Mouse (Mus musculus) common myeloid progenitor, adult 5-6 weeks (primary cell): ENCODE results near the gene Tmem25. TPM values are rescaled to one million over a fixed set of nuclear protein-coding genes. Genes with fewer than 3 reads are reported as not detected.

ENCODE experiments used
- ATAC-seq: replicated peaks from 2 replicates; pipeline ENCODE4 v1.8.0; 2016; ENCODE audit warnings: low read depth, mild to moderate bottlenecking, moderate TSS enrichment, inconsistent platforms; ENCODE audit not compliant: poor library complexity, severe bottlenecking
- total RNA-seq: library from RNA; stranded (forward); fragments of 200-1000, 187-1606 nt; gene quantifications from 2 replicates; pipeline ENCODE4 v1.2.3, GENCODE M21; 2017

Tmem25 gene
- total RNA-seq: 0.44 and 1.4 TPM in 2 replicates

DNA sequence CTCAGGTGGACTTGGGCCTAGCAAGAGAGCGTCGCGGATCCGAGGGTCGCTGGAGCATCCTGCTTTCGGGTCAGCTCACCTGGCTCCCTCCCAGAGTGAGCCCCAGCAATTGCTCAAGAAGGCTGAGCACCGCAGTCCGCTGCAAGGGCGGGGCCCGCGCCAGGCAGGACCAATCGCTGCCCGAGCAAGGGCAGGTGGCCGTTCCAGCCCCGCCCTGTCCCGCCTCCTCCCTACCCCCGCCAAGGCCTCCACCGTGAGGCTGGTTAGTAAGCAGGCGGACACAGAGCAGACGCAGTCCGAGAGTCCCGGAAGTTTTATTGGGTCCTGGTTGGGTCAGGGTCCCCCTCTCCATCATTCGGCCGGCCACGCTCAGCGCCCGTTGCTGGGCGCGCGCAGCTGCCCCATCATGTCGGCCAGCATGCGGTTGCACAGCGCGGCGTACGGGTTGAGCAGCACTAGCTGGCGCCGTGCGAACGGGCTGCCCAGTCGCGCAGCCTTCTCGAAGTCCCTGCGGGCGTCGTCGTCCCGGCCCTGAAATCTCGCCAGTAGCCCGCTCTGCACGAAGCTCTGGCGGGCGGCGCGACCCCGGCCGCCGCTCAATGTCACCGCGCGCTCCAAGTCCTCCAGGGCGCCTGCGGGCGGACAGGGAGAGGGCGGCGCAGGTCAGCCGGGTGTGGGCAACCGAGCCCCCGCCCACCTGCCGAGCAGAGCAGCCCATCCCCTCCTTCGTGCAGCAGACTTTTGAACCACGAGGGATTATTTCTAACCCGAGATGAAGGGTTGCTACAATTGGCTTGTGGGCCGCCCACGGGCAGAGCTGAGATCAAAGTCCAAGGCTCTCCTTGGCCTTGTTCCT lies at the start of gene Tmem25:
Tmem25 (minus strand) TSS at position 206 of the 856 bp plus-strand sequence.
- ATAC-seq: peak; percentile 93

DNA sequence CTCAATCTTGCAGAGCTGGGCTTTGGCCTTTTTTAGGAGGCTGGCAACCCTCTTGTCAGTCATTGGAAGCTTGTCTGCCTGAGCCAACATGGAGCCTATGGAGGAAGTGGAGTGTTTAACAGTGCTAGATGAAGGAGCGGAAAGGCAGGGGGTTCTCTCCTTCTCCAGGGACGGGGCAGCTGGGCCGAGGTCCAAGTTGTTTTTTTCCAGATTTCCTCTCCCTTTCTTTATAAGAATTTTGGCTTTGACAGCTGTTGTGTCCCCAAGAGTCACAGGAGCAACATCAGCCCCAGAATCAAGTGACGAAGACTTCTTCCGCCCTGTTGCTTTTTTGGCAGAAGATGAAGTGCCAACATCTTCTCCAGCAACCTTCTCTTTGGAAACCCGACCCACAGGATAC lies 48.3 kb upstream of the Tmem25 start:
- no peak for ATAC-seq

DNA sequence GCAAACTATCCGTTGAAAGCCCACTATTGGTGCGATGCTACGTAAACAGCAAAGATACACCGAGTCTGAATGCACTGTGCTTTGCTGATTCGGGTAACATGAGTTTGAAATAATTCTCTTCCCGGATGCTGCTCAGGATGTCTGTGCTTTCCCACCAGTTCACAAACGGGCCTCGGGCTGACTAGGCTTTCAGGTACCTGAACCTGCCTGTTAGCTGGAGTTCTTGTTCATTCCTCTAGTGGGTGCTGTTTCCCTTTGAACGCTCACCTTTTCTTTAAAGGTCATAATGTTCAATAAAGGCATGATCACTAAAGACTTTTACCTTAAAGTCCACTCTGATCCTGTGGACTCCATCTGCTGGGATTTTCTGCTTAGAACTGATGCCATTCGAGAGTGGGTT lies 42.1 kb upstream of the Tmem25 start:
- ATAC-seq: peak; percentile 69

DNA sequence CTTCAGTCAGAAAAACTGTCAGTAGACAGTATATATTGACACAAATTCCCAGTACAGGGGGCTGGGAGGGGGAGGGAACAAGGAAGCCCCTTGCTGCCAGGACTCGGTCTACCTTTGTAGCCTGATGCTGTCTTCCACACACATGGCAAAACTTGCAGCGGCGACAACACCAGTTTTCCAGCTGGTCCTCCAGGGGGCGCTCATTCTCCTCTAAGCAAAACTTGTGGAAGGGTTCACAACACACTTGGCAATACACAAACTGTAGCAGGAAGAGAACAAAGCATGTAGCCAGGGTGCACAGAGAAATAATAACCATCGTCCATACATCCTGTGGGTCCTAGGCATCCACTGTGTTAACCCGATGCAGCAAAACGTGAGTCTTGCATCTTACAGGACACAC lies 37.3 kb upstream of the Tmem25 start:
- peak; percentile 70 for ATAC-seq

DNA sequence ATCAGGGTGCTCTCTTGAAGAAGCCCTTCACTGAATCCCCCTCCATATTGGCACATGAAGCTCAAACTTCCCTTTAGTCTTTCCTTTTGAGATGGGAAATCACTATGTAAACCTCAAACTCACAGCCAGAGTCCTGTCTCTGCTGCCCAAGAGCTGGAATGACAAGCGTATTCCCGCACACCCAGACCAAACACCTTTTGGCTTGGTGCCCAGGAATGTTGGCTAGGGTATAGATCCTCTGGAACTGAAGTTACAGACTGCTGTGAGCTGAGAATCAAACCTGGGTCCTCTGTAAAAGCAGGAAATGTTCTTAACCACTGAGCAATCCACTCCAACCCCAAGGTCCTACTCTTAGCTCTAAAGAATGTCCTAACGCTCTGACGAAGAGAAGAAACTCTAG lies 33.2 kb upstream of the Tmem25 start:
- ATAC-seq: no peak

- ATAC-seq: no peak
Measured at GRCm38 (mm10) chr9:44830506-44830905, 31.4 kb upstream of the Tmem25 start.

GRCm38 (mm10) chr9:44828944-44829343 lies 29.8 kb upstream of the Tmem25 start:
- no peak for ATAC-seq

- no peak for ATAC-seq
Measured at GRCm38 (mm10) chr9:44826660-44827059, 27.6 kb upstream of the Tmem25 start.

DNA sequence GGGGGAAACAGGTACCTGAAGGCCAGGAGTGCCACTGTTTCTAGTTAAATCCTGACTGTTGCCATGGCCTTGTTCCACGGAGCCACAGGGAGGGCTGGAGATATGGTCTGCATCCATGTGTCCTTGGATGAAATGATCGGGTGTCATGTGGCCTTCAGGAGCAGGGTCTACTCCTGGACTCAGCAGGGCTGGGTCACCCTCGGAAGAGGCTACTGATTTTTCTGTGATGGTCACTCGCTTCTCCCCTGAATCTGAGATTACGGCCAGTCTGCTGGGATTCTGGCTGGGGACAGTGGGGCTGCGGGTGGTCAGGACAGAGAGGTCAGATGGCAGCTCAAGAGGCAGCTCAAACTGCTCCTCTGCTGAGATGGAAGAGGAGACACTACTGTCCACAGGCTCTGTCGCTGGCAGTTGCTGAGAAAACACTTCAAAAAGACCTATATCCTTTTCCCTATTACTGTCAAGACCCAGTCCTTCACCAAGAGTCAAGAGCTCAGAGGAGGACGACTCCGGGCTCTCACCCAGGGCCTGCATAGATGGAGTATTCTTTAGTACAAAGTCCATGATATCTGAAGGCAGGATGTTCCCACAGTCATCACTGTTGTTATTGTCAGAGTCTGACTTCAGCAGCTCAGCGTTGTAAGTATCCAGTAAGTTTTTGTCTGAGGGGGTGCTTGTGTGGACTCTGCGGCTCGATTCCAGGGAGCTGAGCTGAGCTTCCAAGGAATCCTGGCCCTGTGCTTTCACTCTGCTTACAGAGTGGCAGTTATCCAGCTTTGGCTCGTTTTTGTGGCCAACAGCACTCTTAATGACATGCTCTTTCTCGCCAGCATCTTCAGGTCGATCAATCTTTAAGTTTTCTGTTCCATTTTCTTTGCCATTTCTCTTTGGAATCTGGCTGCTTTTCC lies 21.1 kb upstream of the Tmem25 start:
- no peak for ATAC-seq

DNA sequence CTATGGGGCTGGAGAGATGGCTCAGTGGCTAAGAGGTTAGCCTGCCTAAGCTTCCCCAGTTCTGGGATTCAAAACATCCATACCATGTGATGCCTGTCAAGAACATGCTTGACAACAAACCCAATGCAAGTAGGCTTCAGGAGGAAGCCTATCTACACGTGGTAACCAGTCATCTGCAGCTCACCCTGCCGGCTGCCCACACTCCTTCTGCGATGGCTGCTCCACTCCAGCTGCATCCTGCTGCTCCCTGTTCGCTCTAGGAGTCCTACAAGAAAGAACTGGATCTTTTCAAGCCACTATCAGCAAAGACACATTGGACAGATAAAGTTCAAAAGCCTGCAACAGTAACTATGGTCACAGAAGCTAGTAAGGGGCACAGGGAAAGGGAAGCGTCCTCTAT lies 18.4 kb upstream of the Tmem25 start:
- ATAC-seq: no peak

DNA sequence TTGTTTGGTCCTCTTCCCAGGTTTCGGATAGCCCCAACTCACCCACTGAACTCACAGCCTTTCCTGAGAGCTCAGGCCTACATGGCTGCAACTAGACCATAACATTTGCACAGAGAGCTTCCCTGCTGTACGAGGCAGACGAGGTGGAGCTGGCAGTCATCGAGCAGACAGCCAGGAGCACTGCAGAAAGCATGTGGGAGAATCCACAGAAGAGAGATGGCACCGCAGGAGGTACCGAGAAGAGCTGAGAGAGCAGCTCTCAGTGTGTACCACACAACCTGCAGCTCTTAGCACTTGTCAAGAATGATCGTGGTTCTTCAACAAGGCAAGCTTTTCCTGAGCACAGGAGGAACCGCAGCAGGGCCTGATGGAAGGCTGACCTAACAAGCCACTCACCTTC lies 15.1 kb upstream of the Tmem25 start:
- ATAC-seq: no peak

DNA sequence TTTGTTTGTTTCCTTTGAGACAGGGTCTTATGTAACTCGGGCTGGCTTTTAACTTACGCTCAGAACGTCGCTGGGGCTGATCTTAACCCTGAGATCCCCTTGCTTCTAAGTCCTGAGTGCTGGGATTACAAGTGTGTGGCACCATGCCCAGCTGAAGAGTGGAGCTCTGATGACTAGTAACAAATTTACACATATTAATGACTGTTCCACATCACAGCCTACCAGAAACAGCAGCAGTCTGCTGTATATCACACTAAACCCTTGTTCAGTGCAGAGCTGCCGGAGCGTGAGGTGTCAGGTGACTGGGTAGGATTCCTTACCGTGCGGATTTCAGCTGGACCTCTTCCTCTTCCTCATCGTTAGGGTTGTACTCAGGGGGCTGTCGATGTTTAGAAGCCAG lies 11.2 kb upstream of the Tmem25 start:
- no peak for ATAC-seq

GRCm38 (mm10) chr9:44807778-44808177 lies 8.7 kb upstream of the Tmem25 start:
- no peak for ATAC-seq

GRCm38 (mm10) chr9:44807141-44807540 lies 8.0 kb upstream of the Tmem25 start:
- ATAC-seq: no peak

DNA sequence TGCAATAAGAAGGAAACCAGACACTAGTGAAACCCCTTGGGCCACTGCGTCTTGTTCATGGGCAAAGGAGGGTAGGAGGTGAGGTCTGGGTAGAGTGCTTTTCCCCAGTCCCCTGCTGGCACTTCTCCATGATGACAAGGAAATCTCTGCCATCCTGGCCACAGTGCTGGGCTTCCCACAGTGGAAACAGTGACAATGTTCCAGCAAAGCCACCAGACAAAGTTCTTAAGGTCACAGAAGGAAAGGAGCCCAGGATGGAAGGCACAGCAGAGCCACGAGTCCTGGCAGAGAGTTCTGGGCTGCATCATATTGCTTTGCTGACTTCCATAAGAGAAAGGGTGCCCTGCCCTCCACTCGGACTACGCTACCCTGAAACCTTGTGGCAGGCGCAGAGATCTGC lies 6.4 kb upstream of the Tmem25 start:
- ATAC-seq: no peak

GRCm38 (mm10) chr9:44804678-44805077 lies 5.6 kb upstream of the Tmem25 start:
- ATAC-seq: no peak

DNA sequence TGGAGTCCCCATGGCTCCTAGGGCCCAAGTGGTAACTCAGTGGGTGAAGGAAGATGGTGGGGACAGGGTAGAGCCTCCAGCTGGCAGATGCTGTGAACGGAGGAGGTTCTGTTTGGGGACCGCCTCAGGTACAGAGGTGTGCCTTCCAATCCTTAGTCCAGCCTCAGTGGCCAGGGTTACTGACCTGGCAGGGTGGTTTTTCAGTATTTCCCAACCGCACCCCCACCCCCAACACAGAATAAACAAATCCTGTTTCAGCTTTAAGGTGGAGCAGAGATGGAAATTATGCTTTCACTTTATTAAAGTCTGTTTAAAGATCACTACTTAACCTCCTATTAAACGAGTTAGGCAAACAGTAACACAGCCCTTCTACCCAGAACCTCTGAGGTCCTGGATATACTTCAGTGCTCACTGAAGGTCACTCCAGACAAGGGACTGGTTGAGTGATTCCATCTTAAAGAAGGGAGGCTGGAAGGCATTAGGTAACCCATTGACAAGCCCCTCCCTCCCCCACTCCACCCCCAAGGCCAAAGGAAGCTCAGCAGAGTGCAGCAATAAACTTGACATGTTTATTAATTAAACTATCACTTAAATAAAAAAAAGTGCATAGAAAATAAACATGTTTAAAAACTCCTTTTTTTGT lies 3.8 kb upstream of the Tmem25 start, which contains the start of gene Ttc36:
Ttc36 (minus strand) TSS at position 265 of the 643 bp plus-strand sequence.
- ATAC-seq: no peak

GRCm38 (mm10) chr9:44801669-44802068 lies 2.6 kb upstream of the Tmem25 start:
- no peak for ATAC-seq

DNA sequence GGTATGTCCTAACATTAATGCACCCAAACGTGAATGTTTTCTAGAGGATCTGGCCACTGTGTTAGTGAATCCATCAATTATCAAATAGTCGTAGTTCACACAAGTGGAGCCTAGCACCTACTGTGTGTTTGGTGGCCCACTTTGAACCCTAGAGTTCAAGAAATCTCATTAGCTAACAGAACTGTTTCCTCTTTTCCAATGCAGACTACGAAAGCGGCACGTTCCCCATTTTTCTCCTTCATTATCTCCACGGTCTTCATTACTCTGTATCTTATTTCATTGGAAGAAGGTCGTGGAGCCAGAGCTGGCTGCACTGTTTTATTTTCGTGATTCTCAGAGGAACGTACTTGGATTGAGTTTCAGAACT lies 834 bp upstream of the Tmem25 start:
- ATAC-seq: 0 out of 2 replicates have a peak, but pooled peaks have one; percentile 3

DNA sequence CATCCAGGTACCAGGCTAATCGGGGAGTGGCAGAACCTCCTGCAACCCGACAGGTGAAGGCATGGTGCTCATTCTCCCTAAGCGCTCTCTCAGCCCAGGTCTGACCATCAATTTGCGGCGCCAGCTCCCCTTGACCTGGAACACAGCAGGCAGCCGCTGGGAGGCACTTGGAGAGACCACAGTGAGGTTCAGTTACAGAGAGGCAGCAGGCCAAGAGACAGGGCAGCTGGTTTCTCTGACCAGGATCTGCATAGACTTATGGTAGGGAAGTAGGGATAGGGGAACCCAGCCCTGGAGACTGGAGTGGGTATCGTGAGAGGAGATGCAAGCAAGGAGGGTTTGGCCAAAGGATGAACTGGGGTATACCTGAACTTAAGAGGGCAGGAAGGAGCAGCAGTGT lies 809 bp downstream of the Tmem25 start:
- ATAC-seq: no peak

DNA sequence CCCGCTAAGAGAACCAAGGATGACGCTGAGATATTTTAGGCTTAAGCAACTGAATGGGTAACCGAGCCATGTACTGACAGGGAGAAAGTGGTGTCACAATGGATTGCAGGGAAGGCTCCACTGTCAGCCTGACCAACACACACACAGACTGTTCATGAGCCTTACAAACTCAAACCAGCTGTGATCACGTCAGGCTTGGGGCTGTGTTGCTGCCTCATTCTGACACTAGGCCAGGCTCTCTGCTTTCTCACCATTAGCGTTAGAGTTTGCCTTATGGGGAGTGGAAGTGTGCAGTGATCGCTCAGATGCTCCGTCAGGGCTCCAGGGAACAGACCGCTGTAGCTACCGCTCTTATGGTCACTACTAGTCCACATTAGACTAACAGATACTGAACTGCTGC lies 6.3 kb downstream of the Tmem25 start:
- no peak for ATAC-seq
